8 mouse cellular contexts compared by ENCODE assay signal in the genomic region with DNA sequence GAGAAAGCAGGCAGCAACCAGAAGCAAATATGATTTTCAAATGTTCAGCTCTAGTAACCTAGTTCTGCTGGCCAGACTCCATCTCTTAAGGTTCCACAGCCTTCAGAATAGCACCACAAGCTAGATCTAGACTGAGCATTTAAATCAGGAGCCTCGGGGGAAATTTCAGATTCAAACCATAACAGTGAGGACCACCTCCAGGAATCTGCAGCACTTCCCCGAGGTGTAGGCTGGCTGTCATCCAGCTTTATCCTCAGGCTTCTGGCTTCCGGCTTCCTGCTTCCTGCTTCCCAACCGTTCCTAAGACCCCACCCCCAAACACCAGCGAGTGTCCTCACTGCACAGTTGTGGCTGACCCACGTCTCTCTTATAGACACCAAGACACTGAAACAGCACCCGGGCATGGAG.
DNase-seq lines count a peak whose midpoint lies in the region.

No protein-coding gene starts in this region.

- peak; percentile 47 to 57 for DNase-seq in frontal cortex, postnatal 36 days (ENCODE audit: low spot score in 2 of 2)
- no peak for DNase-seq in frontal cortex, postnatal 14 days (ENCODE audit: low spot score in 2 of 2)
- peak; percentile 95 for DNase-seq in heart, adult 11 months
- DNase-seq in kidney, adult 8-10 months = peak; percentile 6 to 15
- DNase-seq in lung, postnatal 10 days = peak; percentile 72
- DNase-seq in layer of hippocampus, postnatal 25 days (ENCODE audit: extremely low spot score in 1 of 2, low spot score in 1 of 2) = no peak
- no peak for DNase-seq in yolk sac, embryonic 10.5 days (ENCODE audit: low spot score)
- no peak for DNase-seq in embryo, embryonic 9.5 days (ENCODE audit: extremely low spot score)

Comparison
In these comparisons a context has a peak if more than half of its experiments do, and no peak if none do; other contexts are left out.
1. DNase-seq: peak in frontal cortex, postnatal 36 days (2 of 2), heart, adult 11 months (single experiment), kidney, adult 8-10 months (2 of 2) and lung, postnatal 10 days (single experiment); none in frontal cortex, postnatal 14 days (0 of 2), layer of hippocampus, postnatal 25 days (0 of 2), yolk sac, embryonic 10.5 days (single experiment) and embryo, embryonic 9.5 days (single experiment).